Mouse (Mus musculus) neural tube, embryonic 11.5 days (tissue): ENCODE data around the gene Ankrd55. TPM values are rescaled to one million over a fixed set of nuclear protein-coding genes. Genes with fewer than 3 reads are reported as not detected.

Experiments used
- ATAC-seq: fragments of 200-750 bp; cut with Nextera tagmentation; 2 replicates; pipeline ENCODE4 v1.8.0; 2017; ENCODE audit warnings: moderate number of reproducible peaks, mild to moderate bottlenecking, moderate TSS enrichment, moderate library complexity; ENCODE audit not compliant: insufficient read depth, low FRiP score, low TSS enrichment
- DNase-seq: peaks from one replicate; pipeline ENCODE4 v3.0.0-alpha.2; 2015; ENCODE audit warnings: low spot score
- H3K27ac ChIP-seq: fragments of 300-500 bp; sonication (generic); 2 replicates; pipeline ENCODE4 v1.5.1; 2014; ENCODE audit warnings: low read depth, mild to moderate bottlenecking, low read length
- H3K27me3 ChIP-seq: fragments of 300-500 bp; sonication (generic); 2 replicates; pipeline ENCODE4 v1.6.1; 2014; ENCODE audit warnings: mild to moderate bottlenecking, low read length, mixed read lengths; ENCODE audit not compliant: control insufficient read depth, insufficient read depth
- H3K36me3 ChIP-seq: fragments of 300-500 bp; sonication (generic); 2 replicates; pipeline ENCODE4 v1.6.1; 2014; ENCODE audit warnings: mild to moderate bottlenecking, low read length, moderate library complexity, mixed read lengths; ENCODE audit not compliant: control insufficient read depth, insufficient read depth
- H3K4me1 ChIP-seq: fragments of 300-500 bp; sonication (generic); 2 replicates; pipeline ENCODE4 v1.6.1; 2014; ENCODE audit warnings: low read length, mixed read lengths; ENCODE audit not compliant: control insufficient read depth, insufficient read depth
- H3K4me2 ChIP-seq: fragments of 300-500 bp; sonication (generic); 2 replicates; pipeline ENCODE4 v1.6.1; 2014; ENCODE audit warnings: low read depth, mild to moderate bottlenecking, moderate library complexity
- H3K4me3 ChIP-seq: fragments of 300-500 bp; sonication (generic); 2 replicates; pipeline ENCODE4 v1.5.1; 2014; ENCODE audit warnings: low read depth, low read length
- H3K9ac ChIP-seq: fragments of 300-500 bp; sonication (generic); 2 replicates; pipeline ENCODE4 v1.6.1; 2014; ENCODE audit warnings: mild to moderate bottlenecking, low read length
- H3K9me3 ChIP-seq: fragments of 300-500 bp; sonication (generic); 2 replicates; pipeline ENCODE4 v1.6.1; 2016; ENCODE audit warnings: low read length; ENCODE audit not compliant: control insufficient read depth
- WGBS: fragments of 180-500 bp; shearing (Covaris S2); extraction: QIAGEN DNeasy Blood & Tissue Kit; methylation state at CpG from one replicate; pipeline ENCODE4 v1.1.7; 2014; 5-methylcytosine and 5-hydroxymethylcytosine counted together
- polyA plus RNA-seq: library from polyadenylated mRNA; unstranded; fragments of >200 nt; fragmentation: Nextera tagmentation; extraction: Ambion mirVana; gene quantifications from 2 replicates; pipeline ENCODE4 v1.2.1, GENCODE M21; 2014

The Ankrd55 gene
- polyA plus RNA-seq, 1 experiment from 2014 or later = 2.0 TPM

DNA sequence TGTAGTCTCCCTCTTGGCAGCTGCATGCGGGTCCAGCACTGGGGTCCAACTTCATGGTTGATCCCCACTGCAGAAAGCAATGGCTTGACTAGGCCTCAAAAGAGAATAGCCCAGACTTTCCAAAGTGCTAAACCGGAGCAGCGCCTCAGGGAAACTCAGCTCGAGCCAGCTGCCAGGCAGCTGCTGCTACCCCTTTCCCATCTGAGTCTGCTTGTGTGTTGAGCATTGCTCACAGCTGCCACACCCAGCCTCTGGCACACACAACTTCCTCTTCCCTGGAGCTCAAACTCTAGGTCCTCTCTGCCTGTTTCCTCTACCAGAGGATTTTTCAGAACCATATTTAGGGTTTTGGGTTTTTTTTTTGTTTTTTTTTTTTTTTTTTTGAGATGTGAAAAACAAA lies 77.5 kb downstream of the Ankrd55 start:
- H3K9me3 ChIP-seq = no peaks in the 10 kb centered on the region
- H3K4me2 ChIP-seq = no peak overlapping the region
- H3K36me3 ChIP-seq = no peaks in the 10 kb centered on the region
- H3K4me3 ChIP-seq = no peak overlapping the region
- no peaks in the 10 kb centered on the region for H3K4me1 ChIP-seq
- no peaks in the 10 kb centered on the region for H3K27me3 ChIP-seq
- DNase-seq (no peak), ATAC-seq (no peak)
- H3K9ac ChIP-seq = no peak overlapping the region
- H3K27ac ChIP-seq = no peak overlapping the region
- 74% methylated on average over 4 of the region's 4 CpGs for whole genome bisulfite sequencing

DNA sequence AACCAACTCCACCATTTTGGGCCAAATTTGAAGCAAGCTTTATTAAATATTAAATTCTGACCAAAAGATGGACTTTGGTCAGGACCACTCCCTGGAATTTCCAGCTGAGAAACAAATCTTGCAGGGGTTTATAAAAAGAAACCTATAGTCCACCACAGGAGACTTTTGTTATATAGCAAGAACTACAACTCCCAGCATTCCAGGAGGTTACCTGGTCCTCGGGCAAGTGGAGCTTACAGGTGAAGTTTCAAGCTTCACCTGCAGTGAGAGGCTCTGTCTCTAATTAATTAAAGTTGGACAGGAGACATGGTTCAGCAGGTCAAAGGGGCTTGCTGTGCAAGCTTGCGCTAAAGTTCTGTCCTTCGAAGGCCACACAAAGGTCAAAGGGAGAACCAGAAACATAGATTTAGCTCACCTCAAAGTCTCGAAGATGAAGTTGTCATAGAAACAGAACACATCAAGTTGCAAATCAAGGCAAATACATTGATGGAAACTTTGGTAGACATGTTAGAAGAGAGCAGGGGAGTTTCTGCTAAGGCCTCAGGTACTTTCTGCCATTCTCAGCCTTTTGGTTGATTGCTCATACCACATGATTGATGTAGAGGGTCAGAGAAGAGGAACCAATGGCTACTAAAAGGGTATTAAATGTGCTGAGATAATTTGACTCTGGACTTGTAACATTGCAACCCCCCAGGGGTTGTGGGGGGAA lies 78.2 kb downstream of the Ankrd55 start:
- DNase-seq (no peak), ATAC-seq (no peak)
- H3K4me2 ChIP-seq = no peak overlapping the region
- H3K9ac ChIP-seq = no peak overlapping the region
- H3K4me3 ChIP-seq = no peak overlapping the region
- H3K9me3 ChIP-seq = no peaks in the 10 kb centered on the region
- H3K4me1 ChIP-seq = no peaks in the 10 kb centered on the region
- H3K36me3 ChIP-seq = no peaks in the 10 kb centered on the region
- 90% methylated on average over 4 of the region's 4 CpGs for WGBS
- no peaks in the 10 kb centered on the region for H3K27me3 ChIP-seq
- H3K27ac ChIP-seq = no peak overlapping the region

- Histone ChIP-seq H3K27ac (no peak overlapping the region), H3K4me2 (no peak overlapping the region), H3K4me1 (no peaks in the 10 kb centered on the region), H3K9me3 (no peaks in the 10 kb centered on the region), H3K27me3 (no peaks in the 10 kb centered on the region), H3K9ac (no peak overlapping the region), H3K36me3 (no peaks in the 10 kb centered on the region), H3K4me3 (no peak overlapping the region)
- no peak for ATAC-seq
- 91% methylated on average over 4 of the region's 4 CpGs for WGBS
- no peak for DNase-seq
These were observed 83.5 kb downstream of the Ankrd55 start for GRCm38 (mm10) chr13:112371729-112372128.

- Histone ChIP-seq H3K4me3 (no peak overlapping the region), H3K27me3 (no peaks in the 10 kb centered on the region), H3K9me3 (no peaks in the 10 kb centered on the region), H3K4me2 (no peak overlapping the region), H3K36me3 (no peaks in the 10 kb centered on the region), H3K9ac (no peak overlapping the region), H3K4me1 (no peaks in the 10 kb centered on the region), H3K27ac (no peak overlapping the region)
- WGBS = 42% methylated on average over 8 of the region's 8 CpGs
- ATAC-seq = no peak
- DNase-seq = no peak
These were observed 87.5 kb downstream of the Ankrd55 start for GRCm38 (mm10) chr13:112375766-112376165.

DNA sequence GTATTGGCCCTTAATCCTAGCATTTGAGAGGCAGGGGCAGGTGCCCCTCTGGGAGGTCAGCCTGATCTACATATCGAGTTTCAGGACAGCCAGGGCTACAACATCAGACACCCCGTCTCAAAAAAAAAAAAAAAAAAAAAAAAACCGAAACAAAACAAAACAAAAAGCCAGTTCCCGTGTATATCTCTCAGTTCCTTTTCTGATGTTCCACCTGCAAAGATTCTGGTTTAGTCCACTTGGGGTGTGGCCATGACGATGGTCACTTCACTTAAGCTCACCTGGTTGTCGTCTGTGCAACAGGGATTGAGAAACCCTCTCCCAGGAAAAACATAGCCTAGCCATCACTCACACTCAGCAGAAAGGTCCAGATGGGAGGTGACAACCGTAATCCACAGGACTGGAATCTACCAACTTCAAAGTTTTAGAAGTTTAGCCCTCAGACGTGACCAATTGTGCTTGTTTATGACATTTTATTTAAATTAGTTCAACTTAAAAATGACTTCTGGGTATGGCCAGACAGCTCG lies 90.6 kb downstream of the Ankrd55 start:
- no peaks in the 10 kb centered on the region for H3K27me3 ChIP-seq
- no peaks in the 10 kb centered on the region for H3K36me3 ChIP-seq
- H3K4me3 ChIP-seq = no peak overlapping the region
- no peaks in the 10 kb centered on the region for H3K9me3 ChIP-seq
- WGBS = 78% methylated on average over 9 of the region's 9 CpGs
- ATAC-seq (no peak), DNase-seq (no peak)
- H3K9ac ChIP-seq = no peak overlapping the region
- H3K27ac ChIP-seq = no peak overlapping the region
- H3K4me2 ChIP-seq = no peak overlapping the region
- no peaks in the 10 kb centered on the region for H3K4me1 ChIP-seq

GRCm38 (mm10) chr13:112381476-112381875 lies 93.2 kb downstream of the Ankrd55 start:
- no peak overlapping the region for H3K4me2 ChIP-seq
- H3K27ac ChIP-seq = no peak overlapping the region
- H3K4me3 ChIP-seq = no peak overlapping the region
- WGBS = 85% methylated on average over 2 of the region's 2 CpGs
- ATAC-seq = no peak
- H3K9ac ChIP-seq = no peak overlapping the region
- DNase-seq = no peak
- H3K4me1 ChIP-seq = no peaks in the 10 kb centered on the region
- no peaks in the 10 kb centered on the region for H3K9me3 ChIP-seq
- H3K27me3 ChIP-seq = no peaks in the 10 kb centered on the region
- no peaks in the 10 kb centered on the region for H3K36me3 ChIP-seq

DNA sequence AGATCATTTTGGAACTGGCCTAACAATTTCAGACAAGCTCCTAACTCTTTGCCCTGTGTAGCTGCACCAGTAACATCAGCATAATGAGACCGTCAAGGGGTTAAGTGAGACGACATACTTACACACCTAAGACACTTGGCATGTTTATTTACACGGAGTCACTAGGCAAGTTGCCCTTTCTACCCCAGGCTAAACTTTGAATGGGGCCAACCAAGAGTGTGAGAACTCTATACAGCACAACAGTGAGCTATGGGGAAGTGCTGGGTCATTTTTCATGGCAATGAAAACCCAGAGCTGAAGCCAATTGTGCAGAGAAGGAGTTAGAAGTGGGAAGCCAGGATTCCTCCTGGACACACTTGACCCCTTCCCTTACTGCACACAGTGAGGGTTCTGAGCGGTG lies 94.2 kb downstream of the Ankrd55 start:
- H3K4me1 ChIP-seq = no peaks in the 10 kb centered on the region
- 76% methylated on average over 4 of the region's 4 CpGs for WGBS
- no peak overlapping the region for H3K4me3 ChIP-seq
- no peak overlapping the region for H3K4me2 ChIP-seq
- H3K9me3 ChIP-seq = no peaks in the 10 kb centered on the region
- ATAC-seq (no peak), DNase-seq (no peak)
- no peak overlapping the region for H3K27ac ChIP-seq
- no peak overlapping the region for H3K9ac ChIP-seq
- H3K27me3 ChIP-seq = no peaks in the 10 kb centered on the region
- H3K36me3 ChIP-seq = no peaks in the 10 kb centered on the region

DNA sequence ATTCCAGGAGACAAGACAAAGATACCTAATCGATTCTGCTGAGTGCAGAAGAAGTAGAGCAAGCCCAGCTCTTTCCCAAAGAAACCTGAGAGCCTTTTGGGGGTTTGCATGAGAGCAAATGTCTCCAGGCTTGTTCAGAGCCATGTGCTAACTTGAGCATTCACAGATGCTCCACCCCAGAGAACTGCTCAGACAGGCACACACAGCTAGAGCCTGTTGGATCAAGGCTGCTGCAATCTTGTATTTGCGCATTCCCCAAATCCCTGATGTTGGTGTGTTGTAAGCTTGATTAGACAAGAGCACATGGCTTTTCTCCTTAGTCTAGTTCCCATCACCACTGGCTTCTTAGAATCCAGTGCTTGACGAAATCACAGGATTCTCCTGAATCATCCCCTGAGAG lies 94.7 kb downstream of the Ankrd55 start:
- no peak overlapping the region for H3K9ac ChIP-seq
- no peak overlapping the region for H3K4me2 ChIP-seq
- no peaks in the 10 kb centered on the region for H3K9me3 ChIP-seq
- no peak overlapping the region for H3K27ac ChIP-seq
- H3K4me3 ChIP-seq = no peak overlapping the region
- DNase-seq = no peak
- H3K27me3 ChIP-seq = no peaks in the 10 kb centered on the region
- WGBS = 80% methylated on average over 3 of the region's 3 CpGs
- H3K36me3 ChIP-seq = no peaks in the 10 kb centered on the region
- no peaks in the 10 kb centered on the region for H3K4me1 ChIP-seq
- no peak for ATAC-seq

GRCm38 (mm10) chr13:112383941-112384659 lies 95.8 kb downstream of the Ankrd55 start:
- H3K9ac ChIP-seq = no peak overlapping the region
- no peaks in the 10 kb centered on the region for H3K4me1 ChIP-seq
- no peaks in the 10 kb centered on the region for H3K36me3 ChIP-seq
- ATAC-seq (no peak), DNase-seq (no peak)
- H3K4me2 ChIP-seq = no peak overlapping the region
- no peaks in the 10 kb centered on the region for H3K27me3 ChIP-seq
- no peak overlapping the region for H3K4me3 ChIP-seq
- H3K27ac ChIP-seq = no peak overlapping the region
- H3K9me3 ChIP-seq = no peaks in the 10 kb centered on the region
- WGBS = 86% methylated on average over 11 of the region's 11 CpGs
